Mouse (Mus musculus) lung, adult 2 months (tissue): ENCODE measurements around the gene Tubb2a.
"Not testable (repeated sequence)": the region's sequence is repeated elsewhere in the genome, so short reads cannot be mapped to it uniquely, and the experiment has no call there.

Source experiments
- CTCF ChIP-seq: fragments of 200-500 bp; IDR thresholded peaks from 2 replicates; pipeline ENCODE4 v1.5.1; 2011; ENCODE audit warnings: mild to moderate bottlenecking, low read length, control low read depth; ENCODE audit not compliant: insufficient read depth
- POLR2A ChIP-seq: fragments of 200-500 bp; IDR thresholded peaks from 2 replicates; pipeline ENCODE4 v1.6.1; 2011; ENCODE audit warnings: low read depth, mild to moderate bottlenecking, control low read depth, low read length, borderline replicate concordance; ENCODE audit errors: extremely low read depth

- not testable (repeated sequence) for TF ChIP-seq CTCF, POLR2A
Observed at GRCm38 (mm10) chr13:34088201-34088649, 10.4 kb upstream of the Tubb2a start.
